Mouse (Mus musculus): Measurements from ENCODE around the gene Rgs6.

DNA sequence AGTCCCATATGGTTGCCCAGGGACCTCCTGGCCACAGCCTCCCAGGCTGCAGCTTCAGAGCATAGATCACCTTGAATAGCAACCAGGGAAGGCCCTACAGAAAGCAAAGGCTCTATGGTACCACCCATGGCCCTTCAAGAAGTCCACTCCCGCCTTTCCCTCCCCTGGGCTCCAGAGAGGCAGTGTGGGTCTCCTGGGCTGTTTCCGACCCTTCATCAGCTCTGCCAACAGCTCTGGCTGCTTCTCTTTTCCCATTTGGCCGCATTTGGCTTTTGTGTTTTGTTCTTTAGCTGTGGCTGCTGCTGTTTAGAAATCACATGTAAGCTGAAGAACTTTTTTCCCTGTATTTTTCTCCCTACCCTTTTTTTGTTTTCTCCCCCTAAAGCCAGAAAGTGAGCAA, 548.9 kb downstream of the Rgs6 start:
- no peak for TF ChIP-seq CTCF (IDR thresholded peaks at IDR 0.05; ENCODE audit: borderline replicate concordance, extremely low read depth, insufficient read depth, insufficient read length)
- TF ChIP-seq POLR2A (IDR thresholded peaks at IDR 0.05; ENCODE audit: borderline replicate concordance, extremely low read depth, insufficient read depth, insufficient read length, poor library complexity, severe bottlenecking) = no peak

Measured in brain, embryonic 14.5 days (tissue).